Mouse (Mus musculus): Measurements from ENCODE around the gene Ccdc144b. TPM values are rescaled to one million over a fixed set of nuclear protein-coding genes. Genes with fewer than 3 reads are reported as not detected.

Gene Ccdc144b
- total RNA-seq, 2 experiments from 2014 or later, result not detected

Other genes with a start within 250 kb of the Ccdc144b start
- gene Dcun1d1, start 116.1 kb downstream of the Ccdc144b start, total RNA-seq (2021), result 10 to 100 TPM; 71.4 to 86.1 TPM
- gene Mccc1, start 52.9 kb downstream of the Ccdc144b start, total RNA-seq (2021), result 10 to 100 TPM; 34.3 to 35.3 TPM
- 10 to 100 TPM; 23.7 to 26.6 TPM for gene Acad9, start 12.4 kb upstream of the Ccdc144b start, total RNA-seq (2021)
- gene D3Ertd254e, start 97.5 kb upstream of the Ccdc144b start, total RNA-seq (2021), result 1 to 10 TPM; 1.7 to 1.8 TPM
- not detected for gene Qrfpr, start 168.8 kb upstream of the Ccdc144b start, total RNA-seq (2021)

Data from gastrocnemius, adult 18-20 months (tissue).